8 mouse cellular contexts compared by ENCODE assay signal in the genomic region with DNA sequence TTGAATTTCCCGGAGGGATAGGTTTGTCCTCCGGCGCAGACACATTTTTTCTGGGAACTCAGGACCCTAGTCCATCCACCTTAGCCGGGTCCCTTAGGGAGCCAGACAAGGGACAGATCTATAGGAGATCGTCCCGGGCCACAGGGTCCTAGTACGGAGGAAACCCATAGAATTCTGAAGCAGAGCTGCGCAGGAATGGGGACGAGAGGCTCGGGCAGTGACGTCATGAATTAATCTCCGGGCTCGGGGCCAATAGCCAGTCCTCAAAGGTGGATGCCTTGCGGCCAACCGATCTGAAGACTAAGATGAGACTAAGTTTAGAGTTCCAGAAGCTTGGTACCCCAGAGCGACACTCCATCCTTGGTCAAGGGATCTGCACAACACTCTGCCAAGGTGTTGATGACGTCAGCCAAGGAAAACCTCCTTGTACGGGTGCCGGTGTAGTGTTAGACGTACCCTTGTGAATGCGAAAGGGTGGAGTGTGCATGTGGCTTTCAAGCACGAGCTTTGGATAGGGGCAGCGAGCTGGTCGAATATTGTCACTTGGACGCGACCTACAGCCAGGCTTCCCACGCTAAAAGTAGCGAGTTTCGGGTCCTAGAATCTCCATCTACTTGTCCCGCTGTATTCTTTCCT. TPM values are rescaled to one million over a fixed set of nuclear protein-coding genes. Genes with fewer than 3 reads are reported as not detected.
DNase-seq lines count a peak whose midpoint lies in the region; ATAC-seq lines count a peak whose summit lies in the region.

No protein-coding gene starts in this region.

- H3K4me3 ChIP-seq in embryonic facial prominence, embryonic 15.5 days (replicated peaks), result peak overlapping the region; percentile 61
- H3K4me3 ChIP-seq in heart, embryonic 10.5 days, result peak overlapping the region; percentile 64
- peak overlapping the region; percentile 66 for H3K4me3 ChIP-seq in kidney, embryonic 15.5 days (replicated peaks)
- H3K4me3 ChIP-seq in liver, embryonic 12.5 days, result peak overlapping the region; percentile 67

- H3K27me3 ChIP-seq in embryonic facial prominence, embryonic 15.5 days, result peaks cover 13% of the 10 kb centered on the region
- peaks cover 51% of the 10 kb centered on the region for H3K27me3 ChIP-seq in heart, embryonic 10.5 days (ENCODE audit: insufficient read depth, poor library complexity, severe bottlenecking)
- H3K27me3 ChIP-seq in kidney, embryonic 15.5 days, result peaks cover 30% of the 10 kb centered on the region; the same call in 1 of the 2 replicates
- H3K27me3 ChIP-seq in liver, embryonic 12.5 days (replicated peaks), result peaks cover 51% of the 10 kb centered on the region

- H3K9me3 ChIP-seq in embryonic facial prominence, embryonic 15.5 days (replicated peaks), result no peaks in the 10 kb centered on the region
- no peaks in the 10 kb centered on the region for H3K9me3 ChIP-seq in heart, embryonic 10.5 days
- no peaks in the 10 kb centered on the region for H3K9me3 ChIP-seq in kidney, embryonic 15.5 days (replicated peaks)
- no peaks in the 10 kb centered on the region for H3K9me3 ChIP-seq in liver, embryonic 12.5 days (replicated peaks)

- H3K4me1 ChIP-seq in embryonic facial prominence, embryonic 15.5 days, result peaks cover 47% of the 10 kb centered on the region
- peaks cover 67% of the 10 kb centered on the region for H3K4me1 ChIP-seq in heart, embryonic 10.5 days
- peaks cover 84% of the 10 kb centered on the region for H3K4me1 ChIP-seq in kidney, embryonic 15.5 days
- H3K4me1 ChIP-seq in liver, embryonic 12.5 days, result peaks cover 63% of the 10 kb centered on the region

- no peak for ATAC-seq in embryonic facial prominence, embryonic 15.5 days (ENCODE audit: insufficient number of reproducible peaks, low FRiP score, low TSS enrichment, low read depth)
- ATAC-seq in kidney, embryonic 15.5 days (replicated peaks; ENCODE audit: low FRiP score), result no peak
- ATAC-seq in liver, embryonic 12.5 days, result no peak

- no peak overlapping the region; the same call in 1 of the 2 replicates for H3K27ac ChIP-seq in embryonic facial prominence, embryonic 15.5 days (replicated peaks)
- peak overlapping the region; percentile 83 for H3K27ac ChIP-seq in heart, embryonic 10.5 days
- H3K27ac ChIP-seq in kidney, embryonic 15.5 days, result no peak overlapping the region
- peak overlapping the region; percentile 27; the same call in 1 of the 2 replicates for H3K27ac ChIP-seq in liver, embryonic 12.5 days

- H3K36me3 ChIP-seq in embryonic facial prominence, embryonic 15.5 days, result no peaks in the 10 kb centered on the region
- H3K36me3 ChIP-seq in heart, embryonic 10.5 days, result no peaks in the 10 kb centered on the region
- no peaks in the 10 kb centered on the region for H3K36me3 ChIP-seq in kidney, embryonic 15.5 days
- peaks cover 20% of the 10 kb centered on the region for H3K36me3 ChIP-seq in liver, embryonic 12.5 days

- peak overlapping the region; percentile 39; the same call in 1 of the 2 replicates for H3K9ac ChIP-seq in embryonic facial prominence, embryonic 15.5 days
- H3K9ac ChIP-seq in kidney, embryonic 15.5 days, result peak overlapping the region; percentile 68
- H3K9ac ChIP-seq in liver, embryonic 12.5 days, result peak overlapping the region; percentile 55

- peak; percentile 62 for DNase-seq in ES-CJ7 (ENCODE audit: low read depth, low spot score)
- DNase-seq in adrenal gland, postnatal 36 days, result peak; percentile 80 to 84
- DNase-seq in heart, embryonic 10.5 days (ENCODE audit: low spot score), result no peak
- peak; percentile 72 for DNase-seq in naive thymus-derived CD4-positive, alpha-beta T cell, adult 2 months (ENCODE audit: low read depth)
- DNase-seq in urinary bladder, adult 2 months (ENCODE audit: low spot score), result peak; percentile 68

- 2% methylated on average over 30 of the region's 30 CpGs for WGBS in embryonic facial prominence, embryonic 15.5 days
- 4% methylated on average over 30 of the region's 30 CpGs for WGBS in heart, embryonic 10.5 days
- WGBS in kidney, embryonic 15.5 days, result 2% methylated on average over 30 of the region's 30 CpGs
- WGBS in liver, embryonic 12.5 days (ENCODE audit: insufficient replicate concordance), result 3% methylated on average over 30 of the region's 30 CpGs

- peak overlapping the region; percentile 92 for H3K4me2 ChIP-seq in embryonic facial prominence, embryonic 15.5 days (replicated peaks)
- peak overlapping the region; percentile 95 for H3K4me2 ChIP-seq in kidney, embryonic 15.5 days
- peak overlapping the region; percentile 75 for H3K4me2 ChIP-seq in liver, embryonic 12.5 days

RNA-seq across cellular contexts. Expression of a gene that starts 0.5 kb away (rescaled TPM):
- total RNA-seq in adrenal gland, postnatal 36 days (2021), result 100 to 1,000 TPM; 118 to 127 TPM
- 23.4 and 27.9 TPM in 2 replicates for polyA plus RNA-seq in embryonic facial prominence, embryonic 15.5 days (2015; fragmentation: Nextera tagmentation; extraction: Ambion mirVana)
- 9.8 and 10.2 TPM in 2 replicates for polyA plus RNA-seq in heart, embryonic 10.5 days (2016; fragmentation: Nextera tagmentation; extraction: Ambion mirVana)
- 19.4 and 25.3 TPM in 2 replicates for polyA plus RNA-seq in kidney, embryonic 15.5 days (2015; fragmentation: Nextera tagmentation; extraction: Ambion mirVana)
- polyA plus RNA-seq in liver, embryonic 12.5 days (2016; fragmentation: Nextera tagmentation; extraction: Ambion mirVana), result 40.6 and 46.1 TPM in 2 replicates
- 59.4 and 76.0 TPM in 2 replicates for polyA plus RNA-seq in urinary bladder, adult 2 months (2012; rRNA removed)

RNA-seq across cellular contexts. Expression of a gene that starts 0.5 kb away (rescaled TPM):
- total RNA-seq in adrenal gland, postnatal 36 days (2021), result 10 to 100 TPM; 10.1 to 11.1 TPM
- polyA plus RNA-seq in embryonic facial prominence, embryonic 15.5 days (2015; fragmentation: Nextera tagmentation; extraction: Ambion mirVana), result 7.6 and 9.0 TPM in 2 replicates
- polyA plus RNA-seq in heart, embryonic 10.5 days (2016; fragmentation: Nextera tagmentation; extraction: Ambion mirVana), result 3.6 and 4.8 TPM in 2 replicates
- polyA plus RNA-seq in kidney, embryonic 15.5 days (2015; fragmentation: Nextera tagmentation; extraction: Ambion mirVana), result 6.2 and 6.4 TPM in 2 replicates
- polyA plus RNA-seq in liver, embryonic 12.5 days (2016; fragmentation: Nextera tagmentation; extraction: Ambion mirVana), result 0.74 and 0.79 TPM in 2 replicates
- polyA plus RNA-seq in urinary bladder, adult 2 months (2012; rRNA removed), result 30.9 and 36.8 TPM in 2 replicates

RNA-seq across cellular contexts. Expression of a gene that starts 14.0 kb away (rescaled TPM):
- 10 to 100 TPM; 68.8 to 72.2 TPM for total RNA-seq in adrenal gland, postnatal 36 days (2021)
- 5.9 and 6.1 TPM in 2 replicates for polyA plus RNA-seq in embryonic facial prominence, embryonic 15.5 days (2015; fragmentation: Nextera tagmentation; extraction: Ambion mirVana)
- 1.8 and 2.8 TPM in 2 replicates for polyA plus RNA-seq in heart, embryonic 10.5 days (2016; fragmentation: Nextera tagmentation; extraction: Ambion mirVana)
- polyA plus RNA-seq in kidney, embryonic 15.5 days (2015; fragmentation: Nextera tagmentation; extraction: Ambion mirVana), result 5.0 and 5.5 TPM in 2 replicates
- 2.4 and 3.0 TPM in 2 replicates for polyA plus RNA-seq in liver, embryonic 12.5 days (2016; fragmentation: Nextera tagmentation; extraction: Ambion mirVana)
- polyA plus RNA-seq in urinary bladder, adult 2 months (2012; rRNA removed), result 28.4 and 29.3 TPM in 2 replicates

RNA-seq across cellular contexts. Expression of a gene that starts 30.2 kb away (rescaled TPM):
- 1 to 10 TPM; 3.5 to 5.9 TPM for total RNA-seq in adrenal gland, postnatal 36 days (2021)
- polyA plus RNA-seq in embryonic facial prominence, embryonic 15.5 days (2015; fragmentation: Nextera tagmentation; extraction: Ambion mirVana), result 14.0 and 14.1 TPM in 2 replicates
- 6.5 and 7.9 TPM in 2 replicates for polyA plus RNA-seq in heart, embryonic 10.5 days (2016; fragmentation: Nextera tagmentation; extraction: Ambion mirVana)
- polyA plus RNA-seq in kidney, embryonic 15.5 days (2015; fragmentation: Nextera tagmentation; extraction: Ambion mirVana), result 9.2 and 10.7 TPM in 2 replicates
- polyA plus RNA-seq in liver, embryonic 12.5 days (2016; fragmentation: Nextera tagmentation; extraction: Ambion mirVana), result 9.5 and 10.0 TPM in 2 replicates
- 4.1 and 4.5 TPM in 2 replicates for polyA plus RNA-seq in urinary bladder, adult 2 months (2012; rRNA removed)

Comparison
In these comparisons a context has a peak if more than half of its experiments do, and no peak if none do; other contexts are left out.
1. H3K27ac ChIP-seq: peak in heart, embryonic 10.5 days (single experiment) and liver, embryonic 12.5 days (single experiment); none in embryonic facial prominence, embryonic 15.5 days (single experiment) and kidney, embryonic 15.5 days (single experiment).
2. Peak in every context shown above with its lines, with median percentiles within 50 percentile points of each other: H3K4me2 ChIP-seq, H3K4me3 ChIP-seq and H3K9ac ChIP-seq.